9 mouse cellular contexts compared by ENCODE assay signal in the genomic region with DNA sequence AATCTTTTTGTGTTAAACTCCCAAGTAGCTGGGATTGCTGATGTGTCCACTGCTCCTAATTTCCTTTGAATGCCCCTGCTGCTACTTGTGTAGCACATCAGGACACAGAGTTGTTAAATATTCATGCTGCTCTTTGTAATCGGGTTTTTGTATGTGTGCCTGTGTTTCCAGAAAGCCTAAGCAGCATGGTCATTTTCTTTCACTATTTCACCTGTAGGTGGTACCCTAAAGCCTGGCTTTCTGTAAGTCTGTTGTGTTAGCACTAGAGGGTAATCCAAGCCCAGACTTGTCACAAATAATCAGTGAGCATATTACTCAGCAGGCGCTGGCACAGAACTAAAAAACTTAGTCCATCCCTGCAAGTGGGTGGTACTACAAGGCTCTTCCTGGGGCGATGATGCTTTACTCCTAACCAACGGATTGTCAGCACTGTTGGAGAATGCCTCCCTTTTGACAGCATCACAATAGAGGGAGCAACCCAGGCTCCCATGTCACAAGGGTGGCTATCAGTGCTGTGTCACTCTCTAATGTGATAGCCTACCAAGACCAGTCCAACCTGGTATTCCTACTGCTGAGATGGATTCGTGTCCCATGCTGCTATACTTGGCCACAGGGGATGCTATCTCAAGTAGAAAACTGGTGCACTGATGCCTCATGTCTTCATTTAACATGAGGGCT. TPM values are rescaled to one million over a fixed set of nuclear protein-coding genes. Genes with fewer than 3 reads are reported as not detected.
DNase-seq lines count a peak whose midpoint lies in the region; ATAC-seq and TF ChIP-seq lines count a peak whose summit lies in the region.
"Had no signal": no experiment of that assay in that cellular context is flagged by ENCODE, and none has a peak within 500 bp of the region (broad histone marks: within the 10 kb centered on the region; RNA-seq: fewer than 3 reads in every experiment).

No protein-coding gene starts in this region.

- no peaks in the 10 kb centered on the region for H3K4me1 ChIP-seq in kidney, embryonic 14.5 days (ENCODE audit: control insufficient read depth, insufficient read depth, low read length)
- peaks cover 8 to 15% of the 10 kb centered on the region in 2 experiments for H3K4me1 ChIP-seq in CH12.LX (ENCODE audit: control insufficient read depth in 1 of 2, insufficient read depth in 2 of 2)
- H3K4me1 ChIP-seq: limb, embryonic 15.5 days had no signal

- intact Hi-C loops in gastrocnemius, postnatal 14 days (cut with DNase I; ENCODE audit: low total_unique reads), result no loop called here

- H3K36me3 ChIP-seq in kidney, embryonic 14.5 days (ENCODE audit: control insufficient read depth, insufficient read depth, low read length), result no peaks in the 10 kb centered on the region
- H3K36me3 ChIP-seq in CH12.LX (replicated peaks in 1 of 2; ENCODE audit: control insufficient read depth in 1 of 2, insufficient read depth in 1 of 2, low read length in 1 of 2), result no peaks in the 10 kb centered on the region
- H3K36me3 ChIP-seq: limb, embryonic 15.5 days had no signal

- no peak overlapping the region for H3K4me2 ChIP-seq in kidney, embryonic 14.5 days (replicated peaks; ENCODE audit: low read depth, low read length)
- H3K4me2 ChIP-seq in CH12.LX (ENCODE audit: insufficient read depth, low read depth, poor library complexity, severe bottlenecking), result peak overlapping the region; percentile 12; the same call in 1 of the 2 replicates
- H3K4me2 ChIP-seq: limb, embryonic 15.5 days had no signal

- H3K9me3 ChIP-seq in kidney, embryonic 14.5 days (ENCODE audit: control insufficient read depth, low read length), result no peaks in the 10 kb centered on the region
- no peaks in the 10 kb centered on the region for H3K9me3 ChIP-seq in CH12.LX (replicated peaks; ENCODE audit: low read length)
- H3K9me3 ChIP-seq: limb, embryonic 15.5 days had no signal

- dilution Hi-C loops in CH12.LX (cut with MboI; ENCODE audit: extremely low pct_ligation_motif_present, extremely low pct_unique_long_range_greater_than_20kb, low sequenced_read_pairs), result no loop called here

- peak; percentile 40 to 100 for TF ChIP-seq CTCF in CH12.LX (conservative IDR thresholded peaks at IDR 0.05 in 1 of 2, IDR thresholded peaks at IDR 0.05 in 1 of 2; ENCODE audit: low read depth in 2 of 2, low read length in 2 of 2)

- TF ChIP-seq POLR2A in CH12.LX (IDR thresholded peaks at IDR 0.05; ENCODE audit: low read depth, low read length), result no peak

- in situ Hi-C loops in CH12.LX (cut with MboI; ENCODE audit: low pct_ligation_motif_present, low pct_unique_long_range_greater_than_20kb, low sequenced_read_pairs), result no loop called here

- DNase-seq in kidney, adult 9 months, result peak; percentile 62
- DNase-seq in CH12.LX (ENCODE audit: extremely low read depth), result peak; percentile 75
- DNase-seq in embryo, embryonic 10.5 days (ENCODE audit: low spot score), result peak; percentile 32
- peak; percentile 32 for DNase-seq in kidney, postnatal 14 days
- peak; percentile 52 for DNase-seq in retina, embryonic 14.5 days (ENCODE audit: low spot score)
- no peak for DNase-seq in gastrocnemius, postnatal 14 days
- DNase-seq in right cerebral cortex, postnatal 10 days (ENCODE audit: low spot score in 2 of 2), result no peak

- H3K27me3 ChIP-seq in kidney, embryonic 14.5 days (ENCODE audit: control insufficient read depth, insufficient read depth, low read length), result no peaks in the 10 kb centered on the region
- H3K27me3 ChIP-seq in CH12.LX (replicated peaks), result no peaks in the 10 kb centered on the region
- H3K27me3 ChIP-seq: limb, embryonic 15.5 days had no signal

- no peak for ATAC-seq in kidney, embryonic 14.5 days (ENCODE audit: low FRiP score, low TSS enrichment)

- no peak for TF ChIP-seq EP300 in CH12.LX (IDR thresholded peaks at IDR 0.05; ENCODE audit: low read length)

- no peak overlapping the region for H3K9ac ChIP-seq in kidney, embryonic 14.5 days (ENCODE audit: low read depth, low read length)
- no peak overlapping the region for H3K9ac ChIP-seq in CH12.LX (ENCODE audit: insufficient read depth, low read depth)
- H3K9ac ChIP-seq: limb, embryonic 15.5 days had no signal

- no peak; the same call in none of the 2 replicates for TF ChIP-seq RAD21 in CH12.LX (IDR thresholded peaks at IDR 0.05; ENCODE audit: low read depth, low read length)

- H3K79me2 ChIP-seq in CH12.LX (replicated peaks; ENCODE audit: control insufficient read depth, extremely low read depth, insufficient read depth, poor library complexity, severe bottlenecking), result no peaks in the 10 kb centered on the region

- no peak overlapping the region for H3K27ac ChIP-seq in kidney, embryonic 14.5 days (ENCODE audit: low read depth, low read length)
- peak overlapping the region; percentile 7; the same call in 1 of the 2 replicates for H3K27ac ChIP-seq in CH12.LX (ENCODE audit: insufficient read depth, low read depth)
- H3K27ac ChIP-seq: limb, embryonic 15.5 days had no signal

- WGBS in kidney, embryonic 14.5 days, result 68% methylated on average over 5 of the region's 5 CpGs

- H3K4me3 ChIP-seq in kidney, embryonic 14.5 days (ENCODE audit: low read length), result no peak overlapping the region
- H3K4me3 ChIP-seq in CH12.LX (replicated peaks in 1 of 3; ENCODE audit: low read depth in 2 of 3, low read length in 2 of 3, poor library complexity in 1 of 3), result no peak overlapping the region
- H3K4me3 ChIP-seq: limb, embryonic 15.5 days had no signal

TF ChIP-seq in CH12.LX, 34 proteins besides CTCF, POLR2A, EP300 and RAD21:
- TF ChIP-seq POLR2AphosphoS2 (IDR thresholded peaks at IDR 0.05; ENCODE audit: low read depth, low read length), result no peak
- peak; percentile 49; the same call in 1 of the 2 replicates for TF ChIP-seq ZNF384 (IDR thresholded peaks at IDR 0.05; ENCODE audit: low read depth, low read length)
- peak; percentile 30; the same call in 1 of the 2 replicates for TF ChIP-seq HCFC1 (IDR thresholded peaks at IDR 0.05; ENCODE audit: low read depth, low read length)
- no peak; the same call in 1 of the 2 replicates for TF ChIP-seq JUN (IDR thresholded peaks at IDR 0.05; ENCODE audit: insufficient read depth, low read depth, low read length)
- TF ChIP-seq ETS1 (conservative IDR thresholded peaks at IDR 0.05; ENCODE audit: low read depth, low read length), result no peak
- TF ChIP-seq NRF1 (IDR thresholded peaks at IDR 0.05; ENCODE audit: low read depth, low read length), result peak; percentile 32; the same call in 1 of the 2 replicates
- no peak for TF ChIP-seq UBTF (IDR thresholded peaks at IDR 0.05; ENCODE audit: low read depth, low read length)
- peak; percentile 43; the same call in 1 of the 2 replicates for TF ChIP-seq MAFK (IDR thresholded peaks at IDR 0.05; ENCODE audit: insufficient replicate concordance, low read length)
- peak; percentile 78; the same call in 1 of the 2 replicates for TF ChIP-seq NELFE (IDR thresholded peaks at IDR 0.05; ENCODE audit: low read depth, low read length)
- peak; percentile 48; the same call in 1 of the 2 replicates for TF ChIP-seq MAZ (IDR thresholded peaks at IDR 0.05; ENCODE audit: low read depth, low read length)
- no peak for TF ChIP-seq USF2 (conservative IDR thresholded peaks at IDR 0.05; ENCODE audit: low read depth, low read length)
- no peak for TF ChIP-seq RCOR1 (conservative IDR thresholded peaks at IDR 0.05; ENCODE audit: low read depth, low read length)
- TF ChIP-seq JUND (conservative IDR thresholded peaks at IDR 0.05; ENCODE audit: low read depth, low read length), result peak; percentile 66
- TF ChIP-seq MXI1 (IDR thresholded peaks at IDR 0.05; ENCODE audit: low read depth, low read length), result no peak
- peak; percentile 59; the same call in 1 of the 2 replicates for TF ChIP-seq SIN3A (IDR thresholded peaks at IDR 0.05; ENCODE audit: low read length)
- peak; percentile 21; the same call in 1 of the 2 replicates for TF ChIP-seq BHLHE40 (IDR thresholded peaks at IDR 0.05; ENCODE audit: low read depth, low read length)
- 0 out of 2 replicates have a peak, but pooled peaks have one; percentile 28 for TF ChIP-seq TCF12 (IDR thresholded peaks at IDR 0.05; ENCODE audit: low read depth, low read length)
- no peak for TF ChIP-seq ZMIZ1 (IDR thresholded peaks at IDR 0.05; ENCODE audit: low read depth, low read length)
- peak; percentile 85 for TF ChIP-seq IRF4 (IDR thresholded peaks at IDR 0.05; ENCODE audit: low read depth, low read length)
- 0 out of 2 replicates have a peak, but pooled peaks have one; percentile 45 for TF ChIP-seq E2F4 (IDR thresholded peaks at IDR 0.05; ENCODE audit: insufficient replicate concordance, low read depth, low read length)
- TF ChIP-seq SMC3 (IDR thresholded peaks at IDR 0.05; ENCODE audit: low read depth, low read length), result peak; percentile 99
- TF ChIP-seq CHD1 (IDR thresholded peaks at IDR 0.05; ENCODE audit: low read depth, low read length), result no peak
- no peak for TF ChIP-seq GABPA (IDR thresholded peaks at IDR 0.05; ENCODE audit: insufficient replicate concordance, low read depth, low read length)
- TF ChIP-seq MEF2A (IDR thresholded peaks at IDR 0.05; ENCODE audit: borderline replicate concordance, low read depth, low read length), result peak; percentile 57; the same call in 1 of the 2 replicates
- TF ChIP-seq ELF1 (IDR thresholded peaks at IDR 0.05; ENCODE audit: low read depth, low read length), result no peak
- TF ChIP-seq ZKSCAN1 (IDR thresholded peaks at IDR 0.05; ENCODE audit: borderline replicate concordance, low read depth, low read length), result no peak
- TF ChIP-seq TBP (conservative IDR thresholded peaks at IDR 0.05; ENCODE audit: low read depth, low read length), result 0 out of 2 replicates have a peak, but pooled peaks have one; percentile 44
- TF ChIP-seq USF1 (IDR thresholded peaks at IDR 0.05; ENCODE audit: low read depth, low read length), result no peak
- TF ChIP-seq MAX (IDR thresholded peaks at IDR 0.05; ENCODE audit: low read length), result peak; percentile 64
- no peak for TF ChIP-seq KAT2A (IDR thresholded peaks at IDR 0.05; ENCODE audit: insufficient replicate concordance, low read length)
- TF ChIP-seq MYC (IDR thresholded peaks at IDR 0.05; ENCODE audit: low read depth, low read length), result peak; percentile 87
- no peak for TF ChIP-seq CHD2 (IDR thresholded peaks at IDR 0.05; ENCODE audit: low read length)
- no peak for TF ChIP-seq PAX5 (IDR thresholded peaks at IDR 0.05; ENCODE audit: low read length)
- peak; percentile 96 for TF ChIP-seq ZC3H11A (IDR thresholded peaks at IDR 0.05; ENCODE audit: low read depth, low read length)

RNA-seq across cellular contexts. Expression of gene Tmem243, which starts 27.2 kb away (rescaled TPM):
- polyA plus RNA-seq in kidney, embryonic 14.5 days (2014; fragmentation: Nextera tagmentation; extraction: Ambion mirVana), result 27.7 and 28.1 TPM in 2 replicates
- 56.2 and 74.7 TPM in 2 replicates for total RNA-seq in CH12.LX (2012; rRNA removed)
- total RNA-seq in CH12.LX (2014; rRNA removed), result 102 and 107 TPM in 2 replicates
- 70.6 and 87.0 TPM in 2 replicates for polyA plus RNA-seq in CH12.LX (2012; ENCODE audit: insufficient read length, low read depth)
- 1 to 10 TPM; 4.2 to 6.2 TPM for total RNA-seq in gastrocnemius, postnatal 14 days (2021)

Comparison
In these comparisons a context has a peak if more than half of its experiments do, and no peak if none do; other contexts are left out.
1. DNase-seq: peak in kidney, adult 9 months (single experiment), CH12.LX (single experiment), embryo, embryonic 10.5 days (single experiment), kidney, postnatal 14 days (single experiment) and retina, embryonic 14.5 days (single experiment); none in gastrocnemius, postnatal 14 days (single experiment) and right cerebral cortex, postnatal 10 days (0 of 2).
2. RNA of gene Tmem243, which starts 27.2 kb away (total RNA-seq): 56.2 to 107 TPM in CH12.LX; 4.2 to 6.2 TPM in gastrocnemius, postnatal 14 days; every median in the first group is over 4 times any median in the second.